ENCODE assay signal across 24 mouse cellular contexts in the genomic region with DNA sequence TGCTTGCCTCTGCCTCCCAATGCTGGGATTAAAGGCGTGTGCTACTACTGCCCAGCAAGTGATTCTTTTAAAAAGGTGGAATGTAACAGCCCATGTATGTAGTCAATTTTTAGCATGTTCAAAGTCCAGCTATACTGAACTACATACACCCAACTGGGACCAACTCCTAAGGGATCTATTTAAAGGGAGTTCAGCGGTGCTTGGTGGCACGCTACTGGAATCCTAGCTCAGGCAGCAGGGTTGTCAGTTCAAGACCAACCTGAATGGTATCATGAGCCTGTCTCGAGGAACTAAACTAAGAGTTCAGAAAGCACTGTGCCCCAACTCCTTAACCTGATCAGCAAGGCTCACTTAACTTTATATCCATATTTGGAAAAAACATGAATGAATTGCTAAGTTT. TPM values are rescaled to one million over a fixed set of nuclear protein-coding genes. Genes with fewer than 3 reads are reported as not detected.
DNase-seq lines count a peak whose midpoint lies in the region; ATAC-seq and TF ChIP-seq lines count a peak whose summit lies in the region.
"Had no signal": no experiment of that assay in that cellular context is flagged by ENCODE, and none has a peak within 500 bp of the region (broad histone marks: within the 10 kb centered on the region; RNA-seq: fewer than 3 reads in every experiment).

No protein-coding gene starts in this region.

- ATAC-seq in hindbrain, embryonic 11.5 days (ENCODE audit: low FRiP score), result no peak
- ATAC-seq in hindbrain, embryonic 16.5 days, result no peak
- ATAC-seq in midbrain, embryonic 14.5 days (ENCODE audit: low FRiP score, low TSS enrichment), result no peak
- no peak for ATAC-seq in midbrain, embryonic 16.5 days
- ATAC-seq: activated CD4-positive, CD25-positive, alpha-beta regulatory T cell, adult 4 months; forebrain, embryonic 16.5 days; intestine, embryonic 15.5 days; Patski had no signal

- H3K4me3 ChIP-seq in hindbrain, embryonic 11.5 days (ENCODE audit: low read depth, low read length), result no peak overlapping the region
- H3K4me3 ChIP-seq in hindbrain, embryonic 16.5 days (ENCODE audit: low read length), result no peak overlapping the region
- no peak overlapping the region for H3K4me3 ChIP-seq in midbrain, embryonic 14.5 days (replicated peaks; ENCODE audit: low read depth, low read length)
- no peak overlapping the region for H3K4me3 ChIP-seq in midbrain, embryonic 16.5 days (ENCODE audit: low read depth, low read length)
- no peak overlapping the region for H3K4me3 ChIP-seq in myocyte
- H3K4me3 ChIP-seq: embryonic facial prominence, embryonic 10.5 days; erythroblast, embryonic 14.5 days; forebrain, embryonic 10.5 days; heart, embryonic 10.5 days; intestine, embryonic 15.5 days had no signal

- no peaks in the 10 kb centered on the region for H3K27me3 ChIP-seq in hindbrain, embryonic 11.5 days (ENCODE audit: control insufficient read depth, insufficient read depth, low read length)
- no peaks in the 10 kb centered on the region for H3K27me3 ChIP-seq in hindbrain, embryonic 16.5 days (replicated peaks; ENCODE audit: control insufficient read depth, insufficient read depth, low read length)
- no peaks in the 10 kb centered on the region for H3K27me3 ChIP-seq in midbrain, embryonic 14.5 days (ENCODE audit: control insufficient read depth, insufficient read depth, low read length)
- H3K27me3 ChIP-seq in midbrain, embryonic 16.5 days (ENCODE audit: control insufficient read depth, insufficient read depth, low read depth, low read length), result no peaks in the 10 kb centered on the region
- H3K27me3 ChIP-seq in myocyte (ENCODE audit: control insufficient read depth, insufficient read depth, insufficient read length), result no peaks in the 10 kb centered on the region
- H3K27me3 ChIP-seq: intestine, embryonic 15.5 days; Patski had no signal

- DNase-seq in embryo, embryonic 10 days (ENCODE audit: low spot score), result peak; percentile 42
- no peak for DNase-seq in embryo, embryonic 10.5 days (ENCODE audit: low spot score)
- peak; percentile 38 for DNase-seq in hindbrain, embryonic 11.5 days (ENCODE audit: low spot score)
- DNase-seq in midbrain, embryonic 14.5 days, result peak; percentile 35
- DNase-seq in adrenal gland, postnatal 4 days (ENCODE audit: low spot score in 2 of 2), result no peak
- DNase-seq: adrenal gland, postnatal 14 days; cerebellum, adult 2 months; cerebellum, postnatal 10 days; gastrocnemius, postnatal 10 days; heart, adult 18-20 months; heart, postnatal 10 days; heart, postnatal 4 days had no signal

- H3ac ChIP-seq in myocyte (ENCODE audit: control insufficient read depth, insufficient read length), result no peak overlapping the region

- H3K9ac ChIP-seq in hindbrain, embryonic 11.5 days (ENCODE audit: low read depth, low read length), result no peak overlapping the region
- H3K9ac ChIP-seq in hindbrain, embryonic 16.5 days (ENCODE audit: low read depth, low read length), result no peak overlapping the region
- no peak overlapping the region for H3K9ac ChIP-seq in midbrain, embryonic 14.5 days (replicated peaks; ENCODE audit: low read length)
- H3K9ac ChIP-seq in midbrain, embryonic 16.5 days (ENCODE audit: low read depth, low read length), result no peak overlapping the region
- H3K9ac ChIP-seq: intestine, embryonic 15.5 days had no signal

- H3K79me2 ChIP-seq in myocyte (ENCODE audit: control insufficient read depth, insufficient read depth), result peaks cover 32% of the 10 kb centered on the region

- H3K27ac ChIP-seq in hindbrain, embryonic 11.5 days (ENCODE audit: low read depth, low read length), result no peak overlapping the region
- no peak overlapping the region for H3K27ac ChIP-seq in hindbrain, embryonic 16.5 days (ENCODE audit: low read depth, low read length)
- no peak overlapping the region for H3K27ac ChIP-seq in midbrain, embryonic 14.5 days (replicated peaks; ENCODE audit: low read depth, low read length)
- no peak overlapping the region for H3K27ac ChIP-seq in midbrain, embryonic 16.5 days (ENCODE audit: low read length)
- H3K27ac ChIP-seq: embryonic facial prominence, embryonic 10.5 days; forebrain, embryonic 10.5 days; heart, embryonic 10.5 days; intestine, embryonic 15.5 days had no signal

- H3K4me2 ChIP-seq in hindbrain, embryonic 11.5 days (replicated peaks; ENCODE audit: low read depth, low read length), result no peak overlapping the region
- no peak overlapping the region for H3K4me2 ChIP-seq in hindbrain, embryonic 16.5 days (ENCODE audit: low read length)
- H3K4me2 ChIP-seq in midbrain, embryonic 14.5 days (ENCODE audit: low read length), result no peak overlapping the region; the same call in 1 of the 2 replicates
- no peak overlapping the region for H3K4me2 ChIP-seq in midbrain, embryonic 16.5 days (ENCODE audit: low read length)
- no peak overlapping the region for H3K4me2 ChIP-seq in myocyte (ENCODE audit: low read depth)
- H3K4me2 ChIP-seq: intestine, embryonic 15.5 days had no signal

- TF ChIP-seq POLR2A in myocyte (IDR thresholded peaks at IDR 0.05; ENCODE audit: insufficient read length, low read depth), result no peak

- no peaks in the 10 kb centered on the region for H3K9me3 ChIP-seq in hindbrain, embryonic 11.5 days (ENCODE audit: control insufficient read depth, low read length)
- H3K9me3 ChIP-seq in hindbrain, embryonic 16.5 days (ENCODE audit: control insufficient read depth, low read length), result no peaks in the 10 kb centered on the region
- no peaks in the 10 kb centered on the region for H3K9me3 ChIP-seq in midbrain, embryonic 14.5 days (ENCODE audit: control insufficient read depth, low read length)
- no peaks in the 10 kb centered on the region for H3K9me3 ChIP-seq in midbrain, embryonic 16.5 days (replicated peaks; ENCODE audit: control insufficient read depth, low read length, poor library complexity, severe bottlenecking)
- H3K9me3 ChIP-seq: embryonic facial prominence, embryonic 10.5 days; forebrain, embryonic 10.5 days; heart, embryonic 10.5 days; intestine, embryonic 15.5 days had no signal

- no peaks in the 10 kb centered on the region for H3K36me3 ChIP-seq in hindbrain, embryonic 11.5 days (ENCODE audit: control insufficient read depth, insufficient read depth, low read length)
- H3K36me3 ChIP-seq in hindbrain, embryonic 16.5 days (ENCODE audit: control insufficient read depth, insufficient read depth, low read length), result peaks cover 2% of the 10 kb centered on the region; the same call in 1 of the 2 replicates
- peaks cover 41% of the 10 kb centered on the region for H3K36me3 ChIP-seq in midbrain, embryonic 14.5 days (ENCODE audit: control insufficient read depth, insufficient read depth, low read length)
- peaks cover 11% of the 10 kb centered on the region; the same call in 1 of the 2 replicates for H3K36me3 ChIP-seq in midbrain, embryonic 16.5 days (ENCODE audit: control insufficient read depth, insufficient read depth, low read length)
- H3K36me3 ChIP-seq in myocyte (ENCODE audit: control insufficient read depth, insufficient read depth), result peaks cover 26% of the 10 kb centered on the region
- H3K36me3 ChIP-seq: intestine, embryonic 15.5 days had no signal

- WGBS in hindbrain, embryonic 11.5 days, result 93% methylated on average over 4 of the region's 4 CpGs
- WGBS in hindbrain, embryonic 16.5 days, result 90% methylated on average over 4 of the region's 4 CpGs
- 90% methylated on average over 4 of the region's 4 CpGs for WGBS in midbrain, embryonic 14.5 days
- WGBS in midbrain, embryonic 16.5 days, result 88% methylated on average over 4 of the region's 4 CpGs

- H3K4me1 ChIP-seq in hindbrain, embryonic 11.5 days (replicated peaks; ENCODE audit: control insufficient read depth, insufficient read depth, low read length), result no peaks in the 10 kb centered on the region
- H3K4me1 ChIP-seq in hindbrain, embryonic 16.5 days (ENCODE audit: control insufficient read depth, insufficient read depth, low read depth, low read length), result peaks cover 5% of the 10 kb centered on the region
- H3K4me1 ChIP-seq in midbrain, embryonic 14.5 days (ENCODE audit: control insufficient read depth, insufficient read depth, low read length), result peaks cover 18% of the 10 kb centered on the region
- H3K4me1 ChIP-seq in midbrain, embryonic 16.5 days (ENCODE audit: control insufficient read depth, insufficient read depth, low read length), result peaks cover 19% of the 10 kb centered on the region
- H3K4me1 ChIP-seq: heart, embryonic 10.5 days; intestine, embryonic 15.5 days had no signal

TF ChIP-seq in myocyte, 11 proteins besides CTCF, POLR2A, EP300 and RAD21:
- TF ChIP-seq POLR2AphosphoS2 (IDR thresholded peaks at IDR 0.05; ENCODE audit: insufficient read length, low read depth), result peak; percentile 47
- TF ChIP-seq MYOG (IDR thresholded peaks at IDR 0.05; ENCODE audit: control insufficient read depth in 1 of 3, insufficient read depth in 1 of 3, insufficient read length in 2 of 3, low read depth in 2 of 3), result no peak

RNA-seq across cellular contexts. Expression of a gene that starts 6.0 kb away (rescaled TPM):
- 407 and 453 TPM in 2 replicates for polyA plus RNA-seq in hindbrain, embryonic 11.5 days (2014; fragmentation: Nextera tagmentation; extraction: Ambion mirVana)
- 140 and 154 TPM in 2 replicates for polyA plus RNA-seq in hindbrain, embryonic 16.5 days (2015; fragmentation: Nextera tagmentation; extraction: Ambion mirVana)
- polyA plus RNA-seq in midbrain, embryonic 14.5 days (2014; fragmentation: Nextera tagmentation; extraction: Ambion mirVana), result 403 and 415 TPM in 2 replicates
- polyA plus RNA-seq in midbrain, embryonic 16.5 days (2015; fragmentation: Nextera tagmentation; extraction: Ambion mirVana), result 187 and 196 TPM in 2 replicates
- polyA plus RNA-seq in myocyte (2012; fragmentation: generic; extraction: Trizol), result 26.3 TPM
- 100 to 1,000 TPM; 205 to 211 TPM for total RNA-seq in adrenal gland, postnatal 4 days (2021)
- total RNA-seq: MEL had no signal

Comparison
In these comparisons a context has a peak if more than half of its experiments do, and no peak if none do; other contexts are left out.
1. DNase-seq: peak in embryo, embryonic 10 days (single experiment), hindbrain, embryonic 11.5 days (single experiment) and midbrain, embryonic 14.5 days (single experiment); none in embryo, embryonic 10.5 days (single experiment) and adrenal gland, postnatal 4 days (0 of 2).